Mouse (Mus musculus): ENCODE data around the gene Naalad2.
"Not testable (repeated sequence)": the region's sequence is repeated elsewhere in the genome, so short reads cannot be mapped to it uniquely, and the experiment has no call there.

Naalad2 gene

DNA sequence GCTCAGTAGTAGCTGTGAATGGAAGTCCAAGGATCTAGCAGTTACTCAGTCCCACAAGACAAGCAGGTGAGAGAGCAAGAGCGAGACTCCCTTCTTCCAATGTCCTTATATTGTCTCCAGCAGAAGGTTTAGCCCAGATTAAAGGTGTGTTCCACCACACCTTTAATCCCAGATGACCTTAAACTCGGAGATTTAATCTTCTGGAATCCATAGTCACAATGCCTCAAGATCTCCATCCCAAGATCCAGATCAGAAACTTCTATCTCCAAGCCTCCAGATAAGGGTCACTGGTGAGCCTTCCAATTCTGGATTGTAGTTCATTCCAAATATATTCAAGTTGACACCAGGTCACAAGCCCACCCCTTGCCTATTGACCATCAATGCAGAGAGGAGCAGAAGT, at the start of gene Naalad2:
Gene Naalad2, minus strand, starts transcription at position 101 of the 400 bp plus-strand sequence.
- DNase-seq (ENCODE audit: low spot score in 2 of 2), result not testable (repeated sequence)

DNA sequence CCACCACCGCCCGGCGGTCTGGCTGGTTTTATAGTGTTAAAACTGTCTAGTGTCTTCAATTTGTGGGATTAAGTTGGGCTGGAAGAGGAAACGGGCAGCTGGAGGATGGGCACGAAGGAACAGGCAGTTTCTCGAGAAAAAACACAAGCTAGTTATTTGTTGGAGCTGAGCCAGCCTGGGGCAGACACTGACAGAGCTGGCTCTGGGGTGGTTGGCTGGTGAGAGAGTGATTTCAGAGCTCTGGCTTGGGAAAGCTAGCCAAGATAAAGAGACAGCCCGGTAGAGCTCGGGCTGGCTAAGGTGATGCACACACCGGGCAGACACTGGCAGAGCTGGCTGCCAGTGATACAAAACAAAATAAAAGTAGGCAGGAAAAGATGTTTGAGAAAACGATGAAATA, 28.9 kb upstream of the Naalad2 start:
- DNase-seq (ENCODE audit: low spot score in 2 of 2), result no peak

DNA sequence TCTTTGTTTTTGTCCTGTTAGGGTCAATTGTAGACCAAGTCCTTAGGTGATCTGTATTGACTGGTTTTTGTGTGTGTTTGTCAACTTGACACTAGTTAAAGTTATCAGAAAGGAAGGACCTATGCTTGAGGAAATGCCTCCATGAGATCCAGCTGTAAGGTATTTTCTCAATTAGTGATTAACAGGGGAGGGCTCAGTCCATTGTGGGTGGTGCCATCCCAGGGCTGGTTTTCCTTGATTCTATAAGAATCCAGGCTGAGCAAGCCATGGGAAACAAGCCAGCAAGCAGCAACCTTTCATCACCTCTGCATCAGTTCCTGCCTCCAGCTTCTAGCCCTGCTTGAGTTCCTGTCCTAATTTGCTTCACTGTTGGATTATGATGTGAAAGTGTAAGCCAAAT, 27.6 kb upstream of the Naalad2 start, which contains the start of gene Mbd3l2:
Gene Mbd3l2, plus strand, starts transcription at position 301 of the 400 bp plus-strand sequence.
- DNase-seq (ENCODE audit: low spot score in 2 of 2), result no peak

DNA sequence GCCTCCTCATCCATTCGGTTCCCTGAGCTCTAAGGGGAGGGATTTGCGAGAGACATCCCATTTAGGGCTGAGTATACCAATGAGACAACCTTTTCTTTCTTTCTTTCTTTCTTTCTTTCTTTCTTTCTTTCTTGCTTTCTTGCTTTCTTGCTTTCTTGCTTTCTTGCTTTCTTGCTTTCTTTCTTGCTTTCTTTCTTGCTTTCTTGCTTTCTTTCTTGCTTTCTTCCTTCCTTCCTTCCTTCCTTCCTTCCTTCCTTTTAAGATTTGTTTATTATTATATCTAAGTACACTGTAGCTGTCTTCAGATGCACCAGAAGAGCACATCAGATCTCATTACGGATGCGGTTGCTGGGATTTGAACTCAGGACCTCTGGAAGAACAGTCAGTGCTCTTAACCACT, 9.6 kb upstream of the Naalad2 start:
- DNase-seq (ENCODE audit: low spot score in 2 of 2), result not testable (repeated sequence)

DNA sequence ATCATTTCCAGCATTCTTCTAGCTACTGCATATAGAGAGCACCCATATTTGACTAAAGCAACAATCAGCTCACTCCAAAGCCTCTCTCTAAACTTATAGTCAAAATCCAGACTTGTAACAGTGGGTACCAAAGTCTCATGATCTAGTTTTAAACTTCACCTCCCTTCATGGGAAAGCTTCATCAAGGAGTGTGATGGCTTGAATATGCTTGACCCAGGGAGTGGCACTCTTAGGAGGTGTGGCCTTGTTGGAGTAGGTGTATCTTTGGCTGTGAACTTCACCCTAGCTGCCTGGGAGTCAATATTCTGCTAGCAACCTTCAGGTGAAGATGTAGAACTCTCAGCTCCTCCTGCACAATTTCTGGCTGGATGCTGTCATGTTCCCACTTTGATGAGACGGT, 1.3 kb upstream of the Naalad2 start, which contains the start of gene Ubtfl1:
Gene Ubtfl1, plus strand, starts transcription at position 301 of the 400 bp plus-strand sequence.
- DNase-seq (ENCODE audit: low spot score in 2 of 2), result no peak

DNA sequence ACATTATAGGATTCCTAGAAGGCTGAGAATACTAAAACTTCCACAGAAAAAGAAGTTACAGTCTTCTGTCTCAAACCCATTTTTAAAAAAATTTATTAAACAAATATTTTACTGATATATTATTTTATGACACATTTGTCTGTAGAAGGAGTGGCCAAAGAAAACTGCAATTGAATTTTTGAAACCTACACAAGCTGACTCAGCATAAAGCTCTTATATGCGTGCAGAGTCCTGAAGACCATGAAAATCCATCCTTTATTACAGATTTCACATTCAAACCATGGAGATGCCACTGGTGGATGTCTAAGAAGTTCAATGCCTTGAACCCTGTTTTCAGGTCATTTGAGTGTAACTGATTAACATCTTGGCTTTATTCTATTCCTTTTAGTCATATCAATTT, 3.2 kb downstream of the Naalad2 start:
- no peak for DNase-seq (ENCODE audit: low spot score in 2 of 2)

DNA sequence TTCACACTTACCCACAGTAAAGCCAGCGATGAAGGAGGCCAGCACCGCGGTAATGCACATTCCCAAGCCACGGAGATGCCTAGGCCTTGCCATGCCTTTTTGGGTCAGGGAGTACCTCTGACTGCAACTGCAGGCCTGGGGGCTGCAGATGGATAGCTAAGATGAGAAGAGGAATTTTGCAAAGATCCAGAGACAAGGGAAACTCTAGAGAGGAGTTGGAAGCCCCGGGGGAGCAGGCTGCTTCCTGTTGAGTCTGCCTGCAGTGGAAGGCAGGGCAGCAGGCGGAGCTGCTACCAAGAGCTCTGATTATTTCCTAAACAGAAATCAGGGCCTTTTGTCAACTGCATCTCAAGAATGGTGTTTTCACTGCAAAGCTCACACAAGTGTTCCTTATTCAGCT, 17.0 kb downstream of the Naalad2 start:
- no peak for DNase-seq (ENCODE audit: low spot score in 2 of 2)

DNA sequence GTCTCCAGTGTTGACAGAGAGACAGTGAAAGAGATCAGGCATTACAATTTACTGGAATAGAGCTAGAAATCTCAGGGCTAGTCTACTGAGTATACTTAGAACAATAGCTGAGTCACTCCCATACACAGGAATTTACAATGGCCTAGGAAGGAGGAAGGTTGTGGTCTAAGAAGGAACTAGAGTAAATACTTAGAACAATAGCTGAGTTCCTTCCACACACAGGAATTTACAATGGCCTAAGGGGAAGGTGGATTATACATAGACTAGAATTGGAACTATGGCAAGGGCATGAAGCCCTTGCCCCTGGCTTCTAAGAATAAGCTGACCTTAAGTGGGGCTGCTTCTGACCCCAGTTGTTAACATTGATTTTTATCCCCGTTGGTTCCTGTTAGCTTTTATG, 29.8 kb downstream of the Naalad2 start:
- DNase-seq (ENCODE audit: low spot score in 2 of 2), result not testable (repeated sequence)

DNA sequence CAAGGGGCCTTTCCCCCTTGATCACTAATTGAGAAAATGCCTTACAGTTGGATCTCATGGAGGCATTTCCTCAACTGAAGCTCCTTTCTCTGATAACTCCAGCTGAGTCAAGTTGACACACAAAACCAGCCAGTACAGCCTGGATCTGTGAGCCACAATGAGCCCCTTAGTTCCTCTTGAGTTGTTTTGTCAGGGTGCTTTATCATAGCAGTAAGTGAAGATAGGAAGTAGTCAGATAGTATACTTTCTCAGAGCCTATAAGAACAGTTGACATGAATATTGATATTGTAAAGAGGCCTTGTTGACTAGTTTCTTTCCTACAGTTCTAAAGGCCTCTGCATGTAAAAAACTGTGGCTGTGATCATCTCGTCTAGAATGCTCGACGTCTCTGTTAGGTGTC, 82.8 kb downstream of the Naalad2 start:
- DNase-seq (ENCODE audit: low spot score in 2 of 2), result no peak

DNA sequence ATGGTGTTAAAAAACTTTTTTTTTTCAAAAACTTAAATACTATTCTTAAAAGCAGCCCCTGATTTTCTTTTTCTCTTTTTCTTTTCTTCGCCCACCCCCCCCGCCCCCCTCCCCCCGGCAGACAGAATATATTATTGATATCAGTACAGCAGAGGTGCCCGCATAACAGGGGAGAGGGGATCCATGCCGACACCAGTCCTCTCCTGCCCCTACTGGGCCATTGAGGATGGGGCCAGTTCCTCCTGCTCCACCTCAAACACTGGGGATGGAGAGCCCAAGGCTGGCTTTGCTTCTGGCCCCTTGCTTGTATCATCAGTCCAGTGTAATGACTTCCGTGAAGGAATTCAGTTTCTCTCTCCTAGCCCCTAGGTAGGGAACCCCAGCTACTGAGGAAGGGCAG, 104.5 kb downstream of the Naalad2 start:
- no peak for DNase-seq (ENCODE audit: low spot score in 2 of 2)

DNA sequence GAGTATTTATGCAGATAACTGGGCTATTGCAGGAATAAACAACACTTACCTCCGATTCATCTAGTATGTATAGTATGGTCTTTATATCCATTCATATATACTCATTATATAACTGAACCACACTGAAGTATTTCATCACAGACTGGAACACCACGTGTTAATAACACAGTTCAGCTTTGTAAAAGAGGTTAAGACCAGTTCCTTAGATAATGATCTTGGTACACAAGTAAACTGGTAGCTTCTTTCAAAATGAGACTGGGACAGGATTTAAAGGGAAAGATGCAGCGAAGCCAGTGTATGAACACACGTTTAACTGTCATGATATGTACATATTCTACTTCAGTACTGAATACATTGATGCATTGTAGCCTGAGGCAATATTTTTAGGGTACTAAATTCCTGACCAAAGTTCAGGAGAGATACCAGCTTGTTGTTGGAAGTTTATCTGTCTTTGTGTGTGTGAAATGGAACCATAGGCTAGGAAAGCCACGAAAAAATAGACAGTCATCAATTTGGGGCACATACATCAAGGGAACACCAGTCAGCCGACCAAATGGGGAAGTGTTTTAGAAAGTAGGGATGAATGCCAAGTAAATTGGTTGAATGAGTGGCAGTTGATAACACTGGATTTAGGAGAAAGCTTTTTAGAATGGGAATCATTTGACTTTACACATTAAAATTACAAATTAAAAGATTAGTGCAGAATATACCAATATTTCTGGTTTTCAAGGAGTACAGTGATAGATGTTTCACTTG, 109.6 kb downstream of the Naalad2 start:
- DNase-seq (ENCODE audit: low spot score in 2 of 2), result no peak

DNA sequence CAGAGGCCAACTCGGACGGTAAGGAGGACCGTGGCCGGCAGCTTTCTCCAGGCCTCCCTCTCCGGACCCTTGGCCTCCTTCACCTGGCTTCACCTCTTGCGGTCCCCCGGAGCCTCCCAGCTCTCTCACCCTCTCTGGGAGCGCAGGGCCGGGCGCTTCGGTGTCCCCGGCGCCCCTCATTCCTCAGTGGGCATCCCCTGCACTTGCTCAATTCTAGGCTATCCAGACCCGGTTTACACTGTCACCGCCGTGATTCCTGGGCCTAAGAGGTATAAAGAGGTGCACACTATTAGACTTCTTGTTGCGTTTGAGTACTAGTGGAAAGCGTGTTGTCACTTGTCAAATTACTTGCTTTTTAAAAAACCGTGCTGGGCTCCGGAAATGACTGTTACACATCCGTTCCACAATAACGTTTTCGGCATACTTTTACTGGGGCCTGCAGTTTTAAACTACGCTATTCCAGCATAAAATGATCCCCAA, 110.3 kb downstream of the Naalad2 start:
- no peak for DNase-seq (ENCODE audit: low spot score in 2 of 2)

DNA sequence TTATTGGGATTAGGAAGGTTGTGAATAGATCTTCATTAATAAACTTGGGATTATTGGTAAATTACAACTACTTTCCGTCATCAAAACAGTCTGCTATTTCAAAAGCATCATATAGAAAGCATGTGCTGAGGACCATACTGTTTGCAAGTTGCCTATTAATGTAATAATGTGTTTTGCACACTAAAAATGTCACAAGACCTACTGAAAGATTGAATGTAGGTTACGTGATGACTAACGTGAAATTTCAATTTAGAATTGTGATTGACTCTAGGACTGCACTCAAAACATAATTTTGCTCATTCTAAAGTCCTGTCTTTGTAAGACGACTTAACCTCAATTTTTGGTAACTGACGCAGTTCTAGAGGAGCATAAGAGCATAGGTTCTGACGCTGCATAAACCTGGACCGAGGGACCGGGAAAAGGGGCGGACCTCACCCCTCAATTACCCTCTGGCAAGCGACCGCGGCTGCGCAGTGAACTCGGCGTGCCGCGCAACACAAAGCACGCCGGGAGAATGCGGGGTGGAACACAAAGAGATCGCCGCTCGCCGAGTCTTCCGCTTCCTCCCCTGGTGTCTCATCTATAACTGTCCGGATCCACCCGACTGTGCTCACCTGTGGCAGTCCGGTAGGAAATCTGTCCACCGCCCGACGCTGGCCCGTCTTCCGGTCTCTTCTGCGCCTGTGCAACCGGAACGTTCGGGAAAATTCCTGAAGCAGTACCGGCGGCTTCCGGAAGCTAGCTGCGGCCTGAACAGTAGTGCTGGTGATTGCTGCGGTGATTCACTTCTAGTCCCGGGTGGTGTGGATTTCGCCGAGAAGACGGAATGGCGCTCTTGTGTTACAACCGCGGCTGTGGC, 111.0 kb downstream of the Naalad2 start, which contains the start of gene Chordc1:
Gene Chordc1, plus strand, starts transcription at position 555 of the 859 bp plus-strand sequence.
- DNase-seq (ENCODE audit: low spot score in 2 of 2), result peak; percentile 91 to 92

DNA sequence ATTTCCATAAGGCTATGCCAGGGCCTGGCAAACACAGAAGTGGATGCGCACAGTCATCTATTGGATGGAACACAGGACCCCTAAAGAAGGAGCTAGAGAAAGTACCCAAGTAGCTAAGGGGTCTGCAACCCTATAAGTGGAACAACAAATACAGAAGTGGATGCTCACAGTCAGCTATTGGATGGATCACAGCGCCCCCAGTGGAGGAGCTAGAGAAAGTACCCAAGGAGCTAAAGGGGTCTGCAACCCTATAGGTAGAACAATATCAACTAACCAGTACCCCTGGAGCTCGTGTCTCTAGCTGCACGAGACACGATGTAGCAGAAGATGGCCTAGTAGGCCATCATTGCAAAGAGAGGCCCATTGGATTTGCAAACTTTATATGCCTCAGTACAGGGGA, 124.1 kb downstream of the Naalad2 start:
- DNase-seq (ENCODE audit: low spot score in 2 of 2), result not testable (repeated sequence)

DNA sequence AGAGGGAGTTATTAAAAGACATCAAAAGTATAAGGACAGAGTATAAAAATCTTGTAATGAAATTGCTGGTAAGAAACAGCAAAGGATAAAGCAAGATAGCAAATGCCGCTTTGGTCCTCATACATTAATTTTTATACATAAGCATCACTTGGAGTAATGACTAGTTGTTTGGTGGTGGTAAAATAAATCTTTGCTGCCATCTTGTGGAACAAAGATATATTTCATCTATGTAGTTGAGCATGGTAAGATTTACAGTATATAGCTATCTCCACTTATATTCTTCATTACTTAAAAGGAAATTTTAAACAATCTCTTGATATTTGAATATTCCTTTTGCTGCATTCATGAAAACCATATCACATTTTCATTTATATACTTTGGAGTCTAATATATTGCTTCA, 125.3 kb downstream of the Naalad2 start:
- DNase-seq (ENCODE audit: low spot score in 2 of 2), result no peak

DNA sequence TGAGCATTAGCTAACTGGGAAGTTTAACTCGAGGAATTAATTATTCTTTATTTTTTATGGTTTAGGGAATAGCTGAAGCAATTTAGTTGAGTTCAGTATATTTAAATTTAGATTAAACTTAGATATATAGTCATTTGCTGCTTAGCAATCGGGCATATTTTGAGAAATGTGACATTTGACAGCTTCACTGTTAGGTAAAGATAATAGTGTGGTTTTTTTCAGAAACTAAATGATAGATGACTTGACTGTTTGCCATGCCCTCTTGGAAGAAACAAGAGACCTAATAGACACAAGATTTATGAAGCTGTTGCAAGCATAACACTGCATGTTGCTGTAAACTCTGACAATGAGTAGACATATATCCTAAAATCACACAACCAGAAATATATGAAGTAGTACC, 126.0 kb downstream of the Naalad2 start:
- no peak for DNase-seq (ENCODE audit: low spot score in 2 of 2)

DNA sequence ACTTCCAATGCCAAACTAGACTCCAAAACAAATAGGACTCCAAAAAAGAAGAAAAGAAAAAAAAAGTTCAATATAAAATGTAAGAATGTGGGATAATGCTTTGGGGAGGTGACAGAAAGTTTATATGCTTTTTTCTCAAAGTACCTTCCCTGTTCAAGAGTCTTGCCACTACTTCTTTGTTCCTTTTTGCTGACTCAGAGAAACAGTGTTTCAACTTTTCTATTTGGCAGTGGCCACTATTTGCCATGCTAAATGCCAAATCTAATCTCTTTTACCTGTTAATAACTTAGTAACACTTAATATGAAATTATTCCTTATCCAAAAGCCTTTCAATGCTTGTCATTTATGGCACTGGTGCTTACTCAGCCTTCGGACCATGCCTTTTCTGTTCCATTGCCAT, 126.9 kb downstream of the Naalad2 start:
- no peak for DNase-seq (ENCODE audit: low spot score in 2 of 2)
